Mouse (Mus musculus): Measurements from ENCODE around the gene Macrod1. TPM values are rescaled to one million over a fixed set of nuclear protein-coding genes. Genes with fewer than 3 reads are reported as not detected.

Gene Macrod1
- polyA plus RNA-seq, 1 experiment from 2014 or later: 4.4 TPM

- peak overlapping the region; percentile 68 for H3K4me3 ChIP-seq
- peaks cover 100% of the 10 kb centered on the region for H3K27me3 ChIP-seq (ENCODE audit: low read depth, poor library complexity, severe bottlenecking)
- no peak overlapping the region for H3K27ac ChIP-seq
- no peaks in the 10 kb centered on the region for H3K9me3 ChIP-seq (replicated peaks)
- DNase-seq (ENCODE audit: low spot score): no peak
- H3K4me1 ChIP-seq: peaks cover 57% of the 10 kb centered on the region
- no peaks in the 10 kb centered on the region for H3K36me3 ChIP-seq
- WGBS: 6% methylated on average over 6 of the region's 6 CpGs
Measured at GRCm38 (mm10) chr19:7164238-7164637, 107.6 kb downstream of the Macrod1 start.

DNA sequence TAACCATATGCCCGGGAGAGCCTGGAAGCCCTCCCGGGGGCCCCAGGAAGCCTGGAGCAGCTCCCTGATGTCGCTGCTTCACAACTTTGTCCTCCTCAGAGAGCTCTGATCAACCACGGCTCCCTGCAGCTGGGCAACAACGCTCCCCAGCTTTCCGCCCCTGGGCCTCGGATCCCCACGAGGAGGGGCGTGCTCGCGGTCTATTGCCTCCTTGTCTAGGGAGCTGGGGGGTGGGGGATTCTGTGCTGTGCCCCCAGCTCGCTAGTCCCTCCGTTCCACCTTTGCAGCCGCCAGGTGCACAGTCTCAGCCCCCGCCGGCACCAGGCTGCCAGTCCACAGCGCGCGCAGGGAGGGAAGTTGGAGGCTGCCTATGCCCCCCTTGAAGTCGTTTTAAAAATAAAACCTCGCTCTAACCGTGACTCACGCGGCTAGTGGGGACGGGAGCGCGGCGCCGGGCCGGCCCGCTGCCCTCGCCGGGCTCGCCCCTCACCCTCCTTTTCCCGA is 108.3 kb downstream of the Macrod1 start:
- WGBS: under 1% methylated on average over 35 of the region's 35 CpGs
- Histone ChIP-seq H3K36me3 (no peaks in the 10 kb centered on the region), H3K27me3 (ENCODE audit: low read depth, poor library complexity, severe bottlenecking) (peaks cover 100% of the 10 kb centered on the region), H3K27ac (peak overlapping the region; percentile 82), H3K9me3 (replicated peaks) (no peaks in the 10 kb centered on the region), H3K4me3 (peak overlapping the region; percentile 68), H3K4me1 (peaks cover 54% of the 10 kb centered on the region)
- peak; percentile 57 for DNase-seq (ENCODE audit: low spot score)

- peaks cover 100% of the 10 kb centered on the region for H3K27me3 ChIP-seq (ENCODE audit: low read depth, poor library complexity, severe bottlenecking)
- H3K4me3 ChIP-seq: peak overlapping the region; percentile 68
- H3K4me1 ChIP-seq: peaks cover 46% of the 10 kb centered on the region
- H3K9me3 ChIP-seq (replicated peaks): no peaks in the 10 kb centered on the region
- WGBS: 3% methylated on average over 91 of the region's 105 CpGs
- H3K27ac ChIP-seq: peak overlapping the region; percentile 82
- H3K36me3 ChIP-seq: no peaks in the 10 kb centered on the region
- DNase-seq (ENCODE audit: low spot score): peak; percentile 69
Measured at GRCm38 (mm10) chr19:7165509-7166199, 109.0 kb downstream of the Macrod1 start.

GRCm38 (mm10) chr19:7166200-7166711 is 109.6 kb downstream of the Macrod1 start:
- Histone ChIP-seq H3K4me3 (peak overlapping the region; percentile 68), H3K9me3 (replicated peaks) (no peaks in the 10 kb centered on the region), H3K27ac (peak overlapping the region; percentile 82), H3K4me1 (peaks cover 47% of the 10 kb centered on the region), H3K27me3 (ENCODE audit: low read depth, poor library complexity, severe bottlenecking) (peaks cover 100% of the 10 kb centered on the region), H3K36me3 (no peaks in the 10 kb centered on the region)
- 3% methylated on average over 15 of the region's 15 CpGs for WGBS
- DNase-seq (ENCODE audit: low spot score): peak; percentile 59

GRCm38 (mm10) chr19:7166767-7167166 is 110.2 kb downstream of the Macrod1 start:
- no peak for DNase-seq (ENCODE audit: low spot score)
- H3K27ac ChIP-seq: no peak overlapping the region
- H3K9me3 ChIP-seq (replicated peaks): no peaks in the 10 kb centered on the region
- peaks cover 100% of the 10 kb centered on the region for H3K27me3 ChIP-seq (ENCODE audit: low read depth, poor library complexity, severe bottlenecking)
- no peaks in the 10 kb centered on the region for H3K36me3 ChIP-seq
- no peak overlapping the region for H3K4me3 ChIP-seq
- WGBS: 13% methylated on average over 6 of the region's 6 CpGs
- peaks cover 52% of the 10 kb centered on the region for H3K4me1 ChIP-seq

DNA sequence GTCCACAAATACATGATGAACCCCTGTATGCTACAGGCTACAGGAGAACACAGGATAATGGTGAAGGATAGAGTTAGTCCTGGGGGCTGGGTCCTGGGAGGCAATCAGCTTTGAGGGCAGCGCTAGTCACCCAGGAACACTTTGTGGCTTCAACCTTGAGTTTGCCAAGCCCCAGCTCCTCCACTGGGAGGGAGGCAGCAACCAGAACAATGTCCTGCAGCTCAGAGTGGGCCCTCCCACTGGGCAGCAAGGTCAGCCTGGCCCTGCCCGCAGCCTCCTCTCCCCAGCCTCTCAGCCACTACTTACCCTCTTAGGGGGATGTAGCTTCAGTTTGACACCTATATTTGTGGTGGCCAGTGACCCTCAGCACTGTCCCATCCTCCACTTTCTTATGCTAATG is 111.8 kb downstream of the Macrod1 start:
- Histone ChIP-seq H3K4me1 (peaks cover 67% of the 10 kb centered on the region), H3K27me3 (ENCODE audit: low read depth, poor library complexity, severe bottlenecking) (peaks cover 96% of the 10 kb centered on the region), H3K9me3 (replicated peaks) (no peaks in the 10 kb centered on the region), H3K27ac (no peak overlapping the region), H3K36me3 (no peaks in the 10 kb centered on the region), H3K4me3 (no peak overlapping the region)
- 48% methylated on average over 2 of the region's 2 CpGs for WGBS
- DNase-seq (ENCODE audit: low spot score): no peak

GRCm38 (mm10) chr19:7170916-7171315 is 114.3 kb downstream of the Macrod1 start:
- peaks cover 95% of the 10 kb centered on the region for H3K27me3 ChIP-seq (ENCODE audit: low read depth, poor library complexity, severe bottlenecking)
- H3K4me3 ChIP-seq: no peak overlapping the region
- H3K27ac ChIP-seq: no peak overlapping the region
- H3K36me3 ChIP-seq: no peaks in the 10 kb centered on the region
- H3K9me3 ChIP-seq (replicated peaks): no peaks in the 10 kb centered on the region
- peaks cover 59% of the 10 kb centered on the region for H3K4me1 ChIP-seq
- WGBS: 62% methylated on average over 6 of the region's 6 CpGs
- no peak for DNase-seq (ENCODE audit: low spot score)

DNA sequence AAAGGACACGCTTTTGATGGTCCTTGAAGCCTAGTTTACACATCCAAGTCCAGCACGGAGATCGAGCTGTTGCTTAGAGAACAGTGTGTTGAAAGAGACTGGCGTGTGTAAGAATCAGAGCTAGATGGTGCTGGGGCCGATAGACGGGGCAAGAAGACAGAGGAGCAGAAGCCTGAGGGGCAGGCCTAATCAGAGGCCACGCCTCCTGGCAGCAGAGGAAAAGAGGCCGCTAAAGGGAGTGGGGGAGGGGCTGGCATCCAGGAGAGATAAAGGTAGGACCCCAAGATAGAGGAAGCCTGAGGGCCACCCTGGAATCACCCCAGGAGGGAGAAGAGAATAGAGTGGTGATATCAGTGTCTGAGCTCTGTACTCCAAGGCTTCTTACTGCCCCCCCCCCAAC is 114.8 kb downstream of the Macrod1 start:
- Histone ChIP-seq H3K27ac (peak overlapping the region; percentile 64), H3K4me1 (peaks cover 59% of the 10 kb centered on the region), H3K4me3 (0 out of 2 replicates have a peak overlapping the region, but pooled peaks have one; percentile 8), H3K36me3 (no peaks in the 10 kb centered on the region), H3K27me3 (ENCODE audit: low read depth, poor library complexity, severe bottlenecking) (peaks cover 95% of the 10 kb centered on the region), H3K9me3 (replicated peaks) (no peaks in the 10 kb centered on the region)
- 9% methylated on average over 8 of the region's 8 CpGs for WGBS
- DNase-seq (ENCODE audit: low spot score): no peak

DNA sequence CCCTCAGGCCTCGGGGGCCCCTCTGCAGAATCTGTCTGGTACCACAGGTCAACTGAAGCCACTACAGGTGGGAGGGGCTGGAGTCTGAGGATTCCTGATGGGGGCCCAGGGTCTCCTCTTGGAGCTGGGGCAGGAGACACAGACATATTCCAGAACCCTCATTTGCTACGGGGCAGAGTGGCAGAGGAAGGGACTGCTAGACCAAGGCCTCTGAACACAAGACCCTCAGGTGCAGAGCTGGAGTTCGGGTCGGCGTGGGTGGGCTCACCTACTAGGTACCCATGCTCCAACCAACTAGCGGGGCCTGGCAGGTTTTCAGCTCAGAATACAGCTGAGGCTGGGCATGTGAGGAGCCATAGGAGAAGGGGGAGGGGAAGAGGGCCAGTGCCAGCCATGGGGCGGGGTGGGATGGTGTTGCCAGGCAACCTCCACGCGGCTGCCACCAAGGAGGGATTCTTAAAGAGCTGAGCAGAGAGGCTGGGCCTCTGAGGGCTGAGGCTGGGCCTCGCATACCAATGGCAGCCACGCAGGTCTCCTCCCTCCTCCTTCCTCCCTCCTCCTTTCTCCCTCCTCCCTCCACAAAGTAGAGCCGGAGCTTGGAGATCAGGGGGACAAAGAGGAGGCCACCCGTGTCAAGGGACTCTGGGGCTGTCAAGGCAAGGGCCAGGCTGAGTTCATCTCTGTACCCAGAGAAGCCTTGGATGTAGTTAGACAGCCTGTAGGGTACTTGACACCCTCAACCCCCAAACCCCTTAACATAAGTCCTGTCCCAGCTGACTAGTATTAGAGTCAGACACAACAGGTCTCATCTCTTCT is 115.6 kb downstream of the Macrod1 start:
- peaks cover 56% of the 10 kb centered on the region for H3K4me1 ChIP-seq
- no peaks in the 10 kb centered on the region for H3K36me3 ChIP-seq
- peaks cover 94% of the 10 kb centered on the region for H3K27me3 ChIP-seq (ENCODE audit: low read depth, poor library complexity, severe bottlenecking)
- DNase-seq (ENCODE audit: low spot score): peak; percentile 69
- WGBS: 13% methylated on average over 13 of the region's 13 CpGs
- peak overlapping the region; percentile 5; the same call in 1 of the 2 replicates for H3K4me3 ChIP-seq
- no peaks in the 10 kb centered on the region for H3K9me3 ChIP-seq (replicated peaks)
- H3K27ac ChIP-seq: peak overlapping the region; percentile 64

- no peak for DNase-seq (ENCODE audit: low spot score)
- Histone ChIP-seq H3K9me3 (replicated peaks) (no peaks in the 10 kb centered on the region), H3K4me1 (peaks cover 75% of the 10 kb centered on the region), H3K27me3 (ENCODE audit: low read depth, poor library complexity, severe bottlenecking) (peaks cover 94% of the 10 kb centered on the region), H3K27ac (peak overlapping the region; percentile 14; the same call in 1 of the 2 replicates), H3K4me3 (no peak overlapping the region), H3K36me3 (no peaks in the 10 kb centered on the region)
- 5% methylated on average over 11 of the region's 11 CpGs for WGBS
Measured at GRCm38 (mm10) chr19:7176041-7176696, 119.6 kb downstream of the Macrod1 start.

- no peak overlapping the region for H3K4me3 ChIP-seq
- DNase-seq (ENCODE audit: low spot score): no peak
- no peaks in the 10 kb centered on the region for H3K9me3 ChIP-seq (replicated peaks)
- peaks cover 98% of the 10 kb centered on the region for H3K27me3 ChIP-seq (ENCODE audit: low read depth, poor library complexity, severe bottlenecking)
- peak overlapping the region; percentile 42; the same call in 1 of the 2 replicates for H3K27ac ChIP-seq
- 49% methylated on average over 13 of the region's 13 CpGs for WGBS
- no peaks in the 10 kb centered on the region for H3K36me3 ChIP-seq
- peaks cover 77% of the 10 kb centered on the region for H3K4me1 ChIP-seq
Measured at GRCm38 (mm10) chr19:7177804-7178511, 121.3 kb downstream of the Macrod1 start.

DNA sequence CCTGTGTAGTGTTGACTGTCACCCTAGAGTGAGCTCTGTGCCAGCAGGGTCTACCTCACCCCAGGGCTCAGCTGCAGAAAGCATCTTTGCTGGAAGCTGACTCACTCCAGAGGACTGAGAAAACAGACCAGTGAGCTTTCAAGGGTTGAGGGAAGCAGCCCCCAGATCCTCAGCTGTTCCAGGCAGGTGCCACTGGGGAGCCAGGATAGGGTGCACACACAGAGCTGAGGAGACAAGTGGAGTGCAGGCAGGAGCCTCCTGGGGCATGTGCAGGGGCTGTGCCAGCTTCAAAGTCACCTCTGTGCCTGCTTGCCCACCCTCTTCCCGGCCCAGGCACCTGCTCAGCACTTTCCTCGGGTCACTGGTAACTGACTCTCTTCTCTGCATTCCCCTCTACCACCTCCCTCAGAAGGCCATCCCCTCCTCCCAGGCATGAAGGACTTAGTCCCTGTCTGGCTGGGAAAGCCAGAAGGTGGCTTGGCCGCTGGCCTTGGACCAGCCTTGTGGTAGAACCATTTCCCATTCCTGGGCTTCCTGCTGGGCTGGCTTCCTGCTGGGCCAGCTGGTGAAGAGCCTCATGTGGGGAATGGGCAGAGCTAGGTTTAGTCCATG is 122.3 kb downstream of the Macrod1 start:
- 37% methylated on average over 3 of the region's 3 CpGs for WGBS
- peaks cover 98% of the 10 kb centered on the region for H3K27me3 ChIP-seq (ENCODE audit: low read depth, poor library complexity, severe bottlenecking)
- peaks cover 77% of the 10 kb centered on the region for H3K4me1 ChIP-seq
- H3K27ac ChIP-seq: peak overlapping the region; percentile 42; the same call in 1 of the 2 replicates
- DNase-seq (ENCODE audit: low spot score): no peak
- no peaks in the 10 kb centered on the region for H3K9me3 ChIP-seq (replicated peaks)
- H3K36me3 ChIP-seq: no peaks in the 10 kb centered on the region
- no peak overlapping the region for H3K4me3 ChIP-seq
